Mouse (Mus musculus) midbrain, embryonic 10.5 days (tissue): Measurements from ENCODE around the gene Tmem171. TPM values are rescaled to one million over a fixed set of nuclear protein-coding genes. Genes with fewer than 3 reads are reported as not detected.

Source experiments
- DNase-seq: peaks from one replicate; pipeline ENCODE4 v3.0.0-alpha.2; 2017; ENCODE audit warnings: low spot score
- H3K27ac ChIP-seq: fragments of 300-500 bp; sonication (generic); replicated peaks from 2 replicates; pipeline ENCODE4 v1.5.1; 2016; ENCODE audit warnings: mild to moderate bottlenecking
- H3K27me3 ChIP-seq: fragments of 300-500 bp; sonication (generic); 2 replicates; pipeline ENCODE4 v1.6.1; 2016; ENCODE audit warnings: low read depth, mild to moderate bottlenecking; ENCODE audit not compliant: poor library complexity, severe bottlenecking
- H3K36me3 ChIP-seq: fragments of 300-500 bp; sonication (generic); 2 replicates; pipeline ENCODE4 v1.6.1; 2016; ENCODE audit warnings: mild to moderate bottlenecking, moderate library complexity
- H3K4me1 ChIP-seq: fragments of 300-500 bp; sonication (generic); 2 replicates; pipeline ENCODE4 v1.6.1; 2016
- H3K4me3 ChIP-seq: fragments of 300-500 bp; sonication (generic); 2 replicates; pipeline ENCODE4 v1.5.1; 2016; ENCODE audit warnings: mild to moderate bottlenecking, moderate library complexity
- H3K9me3 ChIP-seq: fragments of 300-500 bp; sonication (generic); replicated peaks from 2 replicates; pipeline ENCODE4 v1.6.1; 2016; ENCODE audit warnings: mild to moderate bottlenecking
- WGBS: fragments of 180-500 bp; shearing (Covaris S2); methylation state at CpG from one replicate; pipeline ENCODE4 v1.1.7; 2016; 5-methylcytosine and 5-hydroxymethylcytosine counted together
- polyA plus RNA-seq: library from polyadenylated mRNA; unstranded; fragments of >200 nt; fragmentation: Nextera tagmentation; extraction: Ambion mirVana; gene quantifications from 2 replicates; pipeline ENCODE4 v1.2.1, GENCODE M21; 2016

Gene Tmem171
- polyA plus RNA-seq, 1 experiment from 2014 or later = not detected

DNA sequence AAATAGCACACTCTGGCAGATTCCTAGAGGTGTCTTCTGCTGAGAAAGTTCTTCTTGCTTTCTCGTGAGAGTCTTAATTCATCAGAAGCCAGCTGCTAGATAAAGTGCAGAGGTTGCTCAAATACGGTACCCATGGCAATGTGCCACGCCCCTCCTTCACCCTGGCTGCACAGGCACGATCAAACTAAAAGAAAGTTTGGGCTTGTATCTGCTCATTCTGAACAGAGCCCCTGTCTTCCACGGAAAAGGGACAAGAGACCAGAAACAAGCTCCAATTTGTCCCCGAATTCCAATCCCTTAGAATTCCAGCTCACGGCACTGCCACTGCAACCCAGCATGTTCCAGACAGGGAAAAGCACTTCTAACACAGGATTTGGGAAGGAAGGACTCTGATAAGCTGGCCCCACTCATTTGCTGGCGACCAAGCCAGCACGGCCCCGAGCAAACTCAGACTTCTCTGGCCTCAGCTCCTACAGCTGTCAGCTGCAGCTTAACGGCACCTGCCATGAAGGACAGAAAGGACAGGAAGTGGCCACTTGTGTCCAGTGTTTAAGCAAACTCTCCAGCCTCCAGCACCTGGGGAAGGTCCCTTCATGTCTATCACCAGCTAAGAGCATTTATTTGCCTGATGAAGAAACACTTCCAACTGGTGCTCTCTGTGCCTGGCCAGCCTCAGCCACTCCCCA is 4.9 kb downstream of the Tmem171 start:
- Histone ChIP-seq H3K27ac (no peak overlapping the region), H3K27me3 (peaks cover 29% of the 10 kb centered on the region), H3K4me3 (no peak overlapping the region), H3K4me1 (peaks cover 13% of the 10 kb centered on the region), H3K36me3 (no peaks in the 10 kb centered on the region), H3K9me3 (no peaks in the 10 kb centered on the region)
- WGBS = 81% methylated on average over 11 of the region's 11 CpGs
- no peak for DNase-seq

- Histone ChIP-seq H3K4me3 (no peak overlapping the region), H3K36me3 (no peaks in the 10 kb centered on the region), H3K4me1 (peaks cover 10% of the 10 kb centered on the region; the same call in 1 of the 2 replicates), H3K27me3 (peaks cover 11% of the 10 kb centered on the region), H3K9me3 (no peaks in the 10 kb centered on the region), H3K27ac (no peak overlapping the region)
- DNase-seq = peak; percentile 31
- 65% methylated on average over 9 of the region's 9 CpGs for WGBS
These were observed 6.7 kb downstream of the Tmem171 start for GRCm38 (mm10) chr13:98687931-98688330.

DNA sequence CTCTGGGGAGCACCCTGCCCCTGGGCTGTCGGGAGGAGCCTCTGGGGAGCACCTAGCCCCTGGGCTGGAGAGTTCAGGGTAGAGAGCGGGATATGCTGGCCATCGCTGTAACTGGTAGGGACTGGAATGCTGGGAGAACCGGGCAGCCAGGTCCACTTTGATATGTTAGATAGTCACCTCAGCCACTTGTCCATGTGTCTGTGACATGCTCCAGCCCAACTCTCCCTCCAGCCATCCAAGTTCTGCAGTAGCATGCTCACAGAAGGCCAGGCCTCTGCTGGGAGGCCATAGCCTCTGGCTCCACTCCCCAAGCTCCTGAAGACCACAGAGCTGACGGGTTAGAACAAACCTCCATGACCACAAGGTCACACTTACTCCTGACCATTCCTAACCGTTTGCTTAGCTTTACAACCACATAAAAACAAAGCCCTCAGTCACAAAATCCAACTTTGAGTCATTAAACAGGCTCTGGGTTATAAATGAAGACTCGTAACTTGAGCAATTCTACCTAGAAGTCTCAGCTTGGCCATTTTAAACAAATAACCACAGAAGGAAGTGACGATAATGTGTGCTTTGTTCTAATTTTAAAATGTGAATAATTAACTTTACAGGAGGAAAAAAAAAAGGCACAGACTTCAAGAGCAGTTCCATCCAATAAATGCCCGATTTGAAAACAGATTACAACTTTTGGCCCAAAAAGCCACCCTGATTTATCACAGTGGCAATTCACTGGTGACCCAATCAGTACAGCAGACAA is 10.3 kb downstream of the Tmem171 start:
- Histone ChIP-seq H3K9me3 (no peaks in the 10 kb centered on the region), H3K4me1 (peaks cover 16% of the 10 kb centered on the region), H3K27ac (no peak overlapping the region), H3K4me3 (no peak overlapping the region), H3K27me3 (no peaks in the 10 kb centered on the region), H3K36me3 (no peaks in the 10 kb centered on the region)
- DNase-seq = no peak
- WGBS = 87% methylated on average over 9 of the region's 9 CpGs

DNA sequence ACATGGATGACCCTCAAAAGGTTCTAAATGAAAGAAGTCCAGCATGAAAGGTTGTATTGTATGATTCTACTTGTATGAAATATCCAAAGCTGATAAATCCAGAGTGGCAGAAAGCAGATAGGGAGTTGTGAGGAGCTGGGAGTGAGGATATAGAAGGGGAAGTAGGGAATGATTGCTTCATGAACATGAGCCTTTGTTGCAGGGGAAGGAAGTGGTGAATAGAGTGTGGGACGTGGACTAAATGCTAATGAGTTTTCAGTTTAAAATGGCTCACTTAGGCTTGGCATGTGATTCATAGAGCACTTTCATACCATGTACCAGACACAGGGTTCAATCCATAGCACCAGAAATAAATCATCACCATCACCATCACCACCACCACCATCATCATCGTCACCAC is 11.2 kb downstream of the Tmem171 start:
- no peak overlapping the region for H3K4me3 ChIP-seq
- H3K27me3 ChIP-seq = no peaks in the 10 kb centered on the region
- no peaks in the 10 kb centered on the region for H3K9me3 ChIP-seq
- DNase-seq = no peak
- no peaks in the 10 kb centered on the region for H3K36me3 ChIP-seq
- H3K27ac ChIP-seq = no peak overlapping the region
- H3K4me1 ChIP-seq = peaks cover 16% of the 10 kb centered on the region
- WGBS = 93% methylated on average over 2 of the region's 2 CpGs

DNA sequence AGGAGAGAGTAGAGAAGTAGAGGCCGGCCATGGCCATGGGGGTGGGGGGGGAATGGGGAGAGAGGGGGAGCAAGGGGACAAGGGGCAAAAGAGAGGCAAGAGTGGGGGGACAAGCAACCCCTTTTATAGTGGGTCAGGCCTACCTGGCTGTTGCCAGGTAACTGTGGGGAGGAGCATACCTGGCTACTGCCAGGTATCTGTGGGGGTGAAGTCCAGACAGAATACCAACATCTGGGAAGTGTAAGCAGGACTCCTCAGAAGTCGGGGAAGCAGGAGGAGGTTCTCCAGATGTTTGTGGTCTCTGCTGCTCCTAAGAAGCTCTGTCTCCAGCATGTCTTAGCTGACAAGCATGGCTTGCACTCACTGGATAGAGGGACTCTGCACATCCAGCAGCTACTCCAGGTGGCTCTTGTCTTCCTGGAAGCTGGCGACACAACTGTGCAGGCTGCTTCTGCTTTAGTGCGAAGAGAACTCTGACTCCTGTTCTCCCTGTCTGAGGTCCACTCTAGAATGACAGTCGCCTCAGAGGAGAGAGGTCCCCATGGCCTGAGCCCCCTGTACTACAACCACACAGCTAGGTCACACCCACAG is 14.1 kb downstream of the Tmem171 start:
- 91% methylated on average over 5 of the region's 5 CpGs for WGBS
- no peak overlapping the region for H3K4me3 ChIP-seq
- peaks cover 6% of the 10 kb centered on the region; the same call in 1 of the 2 replicates for H3K4me1 ChIP-seq
- H3K27ac ChIP-seq = no peak overlapping the region
- H3K9me3 ChIP-seq = no peaks in the 10 kb centered on the region
- no peaks in the 10 kb centered on the region for H3K36me3 ChIP-seq
- no peak for DNase-seq
- no peaks in the 10 kb centered on the region for H3K27me3 ChIP-seq

- WGBS = 53% methylated on average over 4 of the region's 4 CpGs
These were observed 15.0 kb downstream of the Tmem171 start for GRCm38 (mm10) chr13:98679631-98680041.

GRCm38 (mm10) chr13:98679230-98679629 is 15.4 kb downstream of the Tmem171 start:
- 79% methylated on average over 1 of the region's 1 CpGs for WGBS

More at GRCm38 (mm10) chr13:98679631-98680041, 15.0 kb downstream of the Tmem171 start:
- Histone ChIP-seq H3K36me3 (no peaks in the 10 kb centered on the region), H3K27ac (no peak overlapping the region), H3K9me3 (no peaks in the 10 kb centered on the region), H3K27me3 (no peaks in the 10 kb centered on the region), H3K4me1 (peaks cover 6% of the 10 kb centered on the region; the same call in 1 of the 2 replicates), H3K4me3 (no peak overlapping the region)
- DNase-seq = no peak

DNA sequence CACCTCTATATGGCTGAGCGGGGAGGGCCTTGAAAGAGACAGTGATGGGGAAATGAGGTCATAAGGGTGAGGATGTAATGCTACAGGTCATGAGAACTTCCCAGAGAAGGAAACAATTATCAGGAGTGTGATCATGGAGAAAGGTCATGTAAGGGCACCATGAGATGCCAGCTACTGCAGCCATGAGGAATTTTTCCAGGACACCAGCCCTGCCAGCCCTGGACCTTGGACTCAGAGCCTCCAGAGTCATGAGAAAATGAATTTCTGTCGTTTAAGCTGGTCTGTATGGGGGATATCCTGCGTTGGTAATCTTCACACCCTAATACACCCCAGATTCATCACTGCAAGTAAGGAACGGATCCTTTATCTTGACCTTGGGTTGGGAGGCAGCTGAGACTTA is 20.7 kb downstream of the Tmem171 start:
- no peaks in the 10 kb centered on the region for H3K27me3 ChIP-seq
- no peak overlapping the region for H3K27ac ChIP-seq
- H3K36me3 ChIP-seq = no peaks in the 10 kb centered on the region
- WGBS = 86% methylated on average over 4 of the region's 4 CpGs
- no peaks in the 10 kb centered on the region for H3K4me1 ChIP-seq
- DNase-seq = no peak
- no peak overlapping the region for H3K4me3 ChIP-seq
- no peaks in the 10 kb centered on the region for H3K9me3 ChIP-seq

More at GRCm38 (mm10) chr13:98679230-98679629, 15.4 kb downstream of the Tmem171 start:
- Histone ChIP-seq H3K4me1 (peaks cover 6% of the 10 kb centered on the region; the same call in 1 of the 2 replicates), H3K27ac (no peak overlapping the region), H3K27me3 (no peaks in the 10 kb centered on the region), H3K9me3 (no peaks in the 10 kb centered on the region), H3K4me3 (no peak overlapping the region), H3K36me3 (no peaks in the 10 kb centered on the region)
- no peak for DNase-seq

- Histone ChIP-seq H3K9me3 (no peaks in the 10 kb centered on the region), H3K4me3 (no peak overlapping the region), H3K36me3 (no peaks in the 10 kb centered on the region), H3K27ac (no peak overlapping the region), H3K27me3 (no peaks in the 10 kb centered on the region), H3K4me1 (no peaks in the 10 kb centered on the region)
- WGBS = 56% methylated on average over 3 of the region's 3 CpGs
- DNase-seq = no peak
These were observed 25.3 kb downstream of the Tmem171 start for GRCm38 (mm10) chr13:98669296-98669695.

DNA sequence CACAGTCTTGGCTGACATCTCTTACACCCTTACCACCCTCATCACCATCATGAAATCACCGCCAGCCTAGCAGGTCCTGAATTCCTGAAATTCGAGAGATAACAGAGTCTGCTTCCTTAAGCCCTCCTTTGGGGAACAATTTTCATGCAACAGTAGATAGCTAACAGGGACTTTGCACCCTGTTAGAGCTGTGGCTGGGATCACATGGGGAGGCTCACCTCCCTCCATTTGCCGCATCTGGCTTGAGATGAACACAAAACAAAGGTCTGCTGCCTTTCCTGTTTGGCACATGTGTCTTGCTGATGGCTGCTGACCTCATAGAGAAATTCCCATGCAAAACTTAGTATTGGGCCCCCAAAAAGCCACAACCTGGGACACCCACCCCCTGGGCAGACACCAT is 27.3 kb downstream of the Tmem171 start:
- Histone ChIP-seq H3K4me3 (no peak overlapping the region), H3K9me3 (0 out of 2 replicates have a peak, but pooled peaks cover 4% of the 10 kb centered on the region), H3K36me3 (no peaks in the 10 kb centered on the region), H3K27ac (no peak overlapping the region), H3K4me1 (no peaks in the 10 kb centered on the region), H3K27me3 (no peaks in the 10 kb centered on the region)
- 75% methylated on average over 3 of the region's 3 CpGs for WGBS
- DNase-seq = no peak

GRCm38 (mm10) chr13:98665240-98665639 is 29.4 kb downstream of the Tmem171 start:
- no peak for DNase-seq
- WGBS = 91% methylated on average over 10 of the region's 10 CpGs
- H3K27ac ChIP-seq = no peak overlapping the region

DNA sequence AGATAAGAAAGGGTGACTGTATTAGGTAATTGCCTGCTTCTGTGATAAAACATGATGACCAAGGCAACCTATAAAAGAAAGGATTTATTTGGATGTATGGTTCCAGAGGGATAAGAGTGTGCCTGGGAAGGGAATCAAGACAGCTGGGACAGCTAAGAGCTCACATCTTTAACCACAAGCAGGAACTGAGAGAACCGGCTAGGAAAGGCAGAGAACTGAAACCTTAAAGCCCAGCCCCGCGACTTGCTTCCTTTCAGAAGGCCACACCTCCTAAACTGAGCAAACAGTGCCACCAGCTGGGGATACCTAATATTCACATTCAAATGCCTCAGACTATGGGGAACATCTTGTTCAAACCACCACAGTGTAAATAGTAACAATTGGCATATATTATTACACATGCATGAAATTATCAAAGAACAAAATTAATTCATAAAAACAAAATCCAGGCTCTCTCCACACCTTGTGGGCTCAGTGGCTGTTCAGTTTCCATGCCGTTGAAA is 32.4 kb downstream of the Tmem171 start:
- Histone ChIP-seq H3K27ac (no peak overlapping the region), H3K4me1 (no peaks in the 10 kb centered on the region), H3K27me3 (no peaks in the 10 kb centered on the region), H3K9me3 (peaks cover 4% of the 10 kb centered on the region; the same call in 1 of the 2 replicates), H3K4me3 (no peak overlapping the region), H3K36me3 (no peaks in the 10 kb centered on the region)
- WGBS = 83% methylated on average over 4 of the region's 4 CpGs
- DNase-seq = no peak

More at GRCm38 (mm10) chr13:98665240-98665639, 29.4 kb downstream of the Tmem171 start:
- H3K4me3 ChIP-seq = no peak overlapping the region
- no peaks in the 10 kb centered on the region for H3K4me1 ChIP-seq
- H3K36me3 ChIP-seq = no peaks in the 10 kb centered on the region
- peaks cover 4% of the 10 kb centered on the region; the same call in 1 of the 2 replicates for H3K9me3 ChIP-seq
- no peaks in the 10 kb centered on the region for H3K27me3 ChIP-seq
